7 mouse cellular contexts compared by ENCODE assay signal in the genomic region with DNA sequence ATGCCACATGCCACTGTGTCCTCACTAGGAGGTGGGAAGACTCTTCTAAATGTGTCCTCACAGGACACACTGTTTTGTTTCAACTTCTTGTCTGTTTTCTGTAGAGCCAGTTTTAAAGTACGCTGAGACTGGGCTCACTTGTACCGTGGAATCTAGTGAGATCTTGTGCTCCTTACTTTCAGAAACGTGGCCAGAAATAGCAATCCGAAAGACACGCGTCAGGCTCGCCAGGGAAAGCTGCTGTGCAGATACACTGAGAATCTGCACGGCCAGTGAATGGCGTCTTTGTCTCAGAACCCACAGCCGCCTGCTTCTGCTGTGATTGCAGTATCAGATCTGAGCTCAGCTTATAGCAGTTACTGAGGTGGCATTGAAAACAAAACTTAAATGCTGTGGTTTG. TPM values are rescaled to one million over a fixed set of nuclear protein-coding genes. Genes with fewer than 3 reads are reported as not detected.
DNase-seq lines count a peak whose midpoint lies in the region; ATAC-seq and TF ChIP-seq lines count a peak whose summit lies in the region.

No protein-coding gene starts in this region.

- H3K4me1 ChIP-seq in lung, postnatal 0 days (ENCODE audit: insufficient read depth, low read depth, low read length), result no peaks in the 10 kb centered on the region; the same call in 1 of the 2 replicates
- H3K4me1 ChIP-seq in heart, adult 2 months (ENCODE audit: control insufficient read depth, insufficient read depth, low read length), result peaks cover 3% of the 10 kb centered on the region

- TF ChIP-seq CTCF in lung, postnatal 0 days (IDR thresholded peaks at IDR 0.05), result no peak
- no peak for TF ChIP-seq CTCF in heart, adult 2 months (IDR thresholded peaks at IDR 0.05)

- no peak for TF ChIP-seq EP300 in lung, postnatal 0 days (IDR thresholded peaks at IDR 0.05)
- TF ChIP-seq EP300 in heart, adult 2 months (IDR thresholded peaks at IDR 0.05; ENCODE audit: insufficient read depth, low read depth, low read length), result no peak

- H3K79me2 ChIP-seq in heart, adult 2 months (replicated peaks; ENCODE audit: control insufficient read depth, insufficient read depth, low read length), result no peaks in the 10 kb centered on the region

- H3K4me3 ChIP-seq in lung, postnatal 0 days (ENCODE audit: low read depth, low read length), result no peak overlapping the region
- 0 out of 2 replicates have a peak overlapping the region, but pooled peaks have one; percentile 16 for H3K4me3 ChIP-seq in heart, adult 2 months

- H3K4me2 ChIP-seq in lung, postnatal 0 days (replicated peaks; ENCODE audit: low read depth, low read length), result no peak overlapping the region

- ATAC-seq in lung, postnatal 0 days, result no peak

- H3K36me3 ChIP-seq in lung, postnatal 0 days (ENCODE audit: insufficient read depth, low read length), result no peaks in the 10 kb centered on the region
- H3K36me3 ChIP-seq in heart, adult 2 months (ENCODE audit: control insufficient read depth, insufficient read depth, low read length), result no peaks in the 10 kb centered on the region

- no peak for DNase-seq in lung, postnatal 0 days (ENCODE audit: low spot score)
- DNase-seq in lung, postnatal 25 days (ENCODE audit: low spot score), result no peak
- peak; percentile 40 to 46 for DNase-seq in heart, adult 2 months
- DNase-seq in layer of hippocampus, postnatal 10 days (ENCODE audit: low spot score in 2 of 2), result peak; percentile 30 to 33
- DNase-seq in right cerebral cortex, postnatal 4 days, result peak; percentile 35
- no peak for DNase-seq in kidney, adult 9 months
- DNase-seq in cerebellum, postnatal 10 days, result no peak

- H3K9me3 ChIP-seq in lung, postnatal 0 days (ENCODE audit: low read length), result no peaks in the 10 kb centered on the region

- intact Hi-C loops in heart, adult 2 months (cut with DNase I), result no loop called here

- H3K27ac ChIP-seq in lung, postnatal 0 days (ENCODE audit: low read length), result 0 out of 2 replicates have a peak overlapping the region, but pooled peaks have one; percentile 27
- H3K27ac ChIP-seq in heart, adult 2 months, result peak overlapping the region; percentile 55

- H3K27me3 ChIP-seq in lung, postnatal 0 days (replicated peaks; ENCODE audit: insufficient read depth, low read length), result no peaks in the 10 kb centered on the region
- H3K27me3 ChIP-seq in heart, adult 2 months (ENCODE audit: control insufficient read depth, insufficient read depth, low read length), result no peaks in the 10 kb centered on the region

- 41% methylated on average over 10 of the region's 10 CpGs for WGBS in lung, postnatal 0 days
- 33% methylated on average over 10 of the region's 10 CpGs for WGBS in heart, adult 2 months

- TF ChIP-seq POLR2A in heart, adult 2 months (IDR thresholded peaks at IDR 0.05; ENCODE audit: insufficient read depth, low read depth, low read length), result no peak

- H3K9ac ChIP-seq in lung, postnatal 0 days (replicated peaks; ENCODE audit: low read depth), result no peak overlapping the region
- H3K9ac ChIP-seq in heart, adult 2 months (ENCODE audit: low read depth, low read length), result peak overlapping the region; percentile 8

RNA-seq across cellular contexts. Expression of a gene that starts 28.9 kb away (rescaled TPM):
- not detected in 2 replicates for polyA plus RNA-seq in lung, postnatal 0 days (2015; fragmentation: Nextera tagmentation; extraction: Ambion mirVana)
- total RNA-seq in heart, adult 2 months (2021), result not detected
- polyA plus RNA-seq in heart, adult 2 months (2012; rRNA removed), result 0.12 and 0.18 TPM in 2 replicates
- 1 to 10 TPM; 6.5 to 7.7 TPM for total RNA-seq in layer of hippocampus, postnatal 10 days (2021)

RNA-seq across cellular contexts. Expression of a gene that starts 40.5 kb away (rescaled TPM):
- 0.15 and 0.18 TPM in 2 replicates for polyA plus RNA-seq in lung, postnatal 0 days (2015; fragmentation: Nextera tagmentation; extraction: Ambion mirVana)
- not detected for total RNA-seq in heart, adult 2 months (2021)
- not detected in 2 replicates for polyA plus RNA-seq in heart, adult 2 months (2012; rRNA removed)
- total RNA-seq in layer of hippocampus, postnatal 10 days (2021), result not detected

RNA-seq across cellular contexts. Expression of a gene that starts 48.4 kb away (rescaled TPM):
- polyA plus RNA-seq in lung, postnatal 0 days (2015; fragmentation: Nextera tagmentation; extraction: Ambion mirVana), result 0.26 TPM in 1 of 2 replicates, not detected in the other
- total RNA-seq in heart, adult 2 months (2021), result not detected
- polyA plus RNA-seq in heart, adult 2 months (2012; rRNA removed), result not detected in 2 replicates
- total RNA-seq in layer of hippocampus, postnatal 10 days (2021), result not detected

RNA-seq across cellular contexts. Expression of a gene that starts 57.9 kb away (rescaled TPM):
- polyA plus RNA-seq in lung, postnatal 0 days (2015; fragmentation: Nextera tagmentation; extraction: Ambion mirVana), result not detected in 2 replicates
- total RNA-seq in heart, adult 2 months (2021), result not detected
- not detected in 2 replicates for polyA plus RNA-seq in heart, adult 2 months (2012; rRNA removed)
- total RNA-seq in layer of hippocampus, postnatal 10 days (2021), result not detected

Comparison
In these comparisons a context has a peak if more than half of its experiments do, and no peak if none do; other contexts are left out.
1. DNase-seq: peak in heart, adult 2 months (2 of 2), layer of hippocampus, postnatal 10 days (2 of 2) and right cerebral cortex, postnatal 4 days (single experiment); none in lung, postnatal 0 days (single experiment), lung, postnatal 25 days (single experiment), kidney, adult 9 months (single experiment) and cerebellum, postnatal 10 days (0 of 2).
2. RNA of a gene that starts 28.9 kb away (total RNA-seq): 6.5 to 7.7 TPM in layer of hippocampus, postnatal 10 days; not detected in heart, adult 2 months; every median in the first group is over 4 times any median in the second.